Mouse (Mus musculus): Measurements from ENCODE around the gene Slc25a22.

Slc25a22 gene

GRCm38 (mm10) chr7:141435129-141435855 is 2.4 kb downstream of the Slc25a22 start:
- no peak for DNase-seq (ENCODE audit: low read depth)

GRCm38 (mm10) chr7:141434464-141434863 is 3.2 kb downstream of the Slc25a22 start:
- DNase-seq (ENCODE audit: low read depth) = no peak

- no peak for DNase-seq (ENCODE audit: low read depth)
Observed at GRCm38 (mm10) chr7:141433517-141434400, 3.9 kb downstream of the Slc25a22 start.

GRCm38 (mm10) chr7:141432741-141433516 is 4.8 kb downstream of the Slc25a22 start:
- DNase-seq (ENCODE audit: low read depth) = no peak

GRCm38 (mm10) chr7:141432186-141432611 is 5.5 kb downstream of the Slc25a22 start:
- DNase-seq (ENCODE audit: low read depth) = no peak

GRCm38 (mm10) chr7:141431434-141432185 is 6.1 kb downstream of the Slc25a22 start:
- no peak for DNase-seq (ENCODE audit: low read depth)

DNA sequence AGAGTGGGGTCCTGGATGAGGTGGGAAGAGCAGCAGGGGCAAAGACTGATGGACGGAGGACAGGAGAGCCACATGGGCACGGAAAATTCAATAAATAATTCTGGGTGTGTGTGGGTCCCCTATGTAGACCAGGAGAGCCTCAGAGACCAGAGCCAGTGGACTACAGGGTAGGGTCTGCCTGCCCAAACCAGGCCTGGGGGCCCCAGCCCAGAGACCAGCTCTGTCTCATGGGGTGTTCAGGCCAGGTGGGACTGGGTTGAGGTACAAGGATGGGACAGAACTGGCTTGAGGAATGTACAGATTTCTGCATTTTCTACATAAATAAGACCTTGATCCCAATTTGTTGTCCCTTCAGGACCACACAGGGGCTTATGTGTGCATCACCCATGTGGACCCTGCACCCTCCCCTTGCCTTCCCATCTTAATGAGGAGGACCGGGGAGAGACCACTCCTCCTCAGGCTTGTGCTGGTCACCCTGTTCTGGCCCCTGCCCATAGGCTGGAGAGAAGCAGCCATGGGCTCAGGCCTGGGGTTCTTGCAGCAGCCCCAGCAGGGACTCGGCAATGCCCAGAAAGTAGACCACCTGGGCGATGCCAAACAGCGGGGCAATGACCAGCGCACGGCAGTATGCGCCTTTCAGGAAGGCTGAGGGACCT is 7.0 kb downstream of the Slc25a22 start:
- DNase-seq (ENCODE audit: low read depth) = no peak

- DNase-seq (ENCODE audit: low read depth) = no peak
Observed at GRCm38 (mm10) chr7:141429840-141430584, 7.7 kb downstream of the Slc25a22 start.

DNA sequence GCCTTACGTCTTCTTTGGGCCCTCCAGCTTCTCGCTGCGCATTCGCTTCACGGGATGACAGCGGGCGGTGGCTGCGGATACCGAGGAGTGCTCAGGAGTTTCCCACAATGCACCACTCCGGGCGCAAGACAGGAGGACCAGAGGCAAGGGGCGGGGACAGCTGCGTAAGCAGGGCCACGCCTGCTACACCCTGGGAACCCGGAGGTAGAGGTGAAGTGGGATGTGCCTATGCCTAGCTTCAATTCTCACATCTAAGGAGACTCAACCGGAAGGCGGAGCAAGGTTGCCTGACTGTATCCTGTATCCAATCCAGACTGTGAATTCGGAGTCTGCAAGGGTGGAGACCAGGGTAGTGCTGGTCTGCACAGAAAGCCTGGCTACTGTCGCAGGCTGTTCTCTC is 8.4 kb downstream of the Slc25a22 start, which contains the start of gene Cend1:
Gene Cend1, minus strand, starts transcription at position 182 of the 400 bp plus-strand sequence.
- no peak for DNase-seq (ENCODE audit: low read depth)

- DNase-seq (ENCODE audit: low read depth) = no peak
Observed at GRCm38 (mm10) chr7:141428701-141429100, 9.0 kb downstream of the Slc25a22 start.

DNA sequence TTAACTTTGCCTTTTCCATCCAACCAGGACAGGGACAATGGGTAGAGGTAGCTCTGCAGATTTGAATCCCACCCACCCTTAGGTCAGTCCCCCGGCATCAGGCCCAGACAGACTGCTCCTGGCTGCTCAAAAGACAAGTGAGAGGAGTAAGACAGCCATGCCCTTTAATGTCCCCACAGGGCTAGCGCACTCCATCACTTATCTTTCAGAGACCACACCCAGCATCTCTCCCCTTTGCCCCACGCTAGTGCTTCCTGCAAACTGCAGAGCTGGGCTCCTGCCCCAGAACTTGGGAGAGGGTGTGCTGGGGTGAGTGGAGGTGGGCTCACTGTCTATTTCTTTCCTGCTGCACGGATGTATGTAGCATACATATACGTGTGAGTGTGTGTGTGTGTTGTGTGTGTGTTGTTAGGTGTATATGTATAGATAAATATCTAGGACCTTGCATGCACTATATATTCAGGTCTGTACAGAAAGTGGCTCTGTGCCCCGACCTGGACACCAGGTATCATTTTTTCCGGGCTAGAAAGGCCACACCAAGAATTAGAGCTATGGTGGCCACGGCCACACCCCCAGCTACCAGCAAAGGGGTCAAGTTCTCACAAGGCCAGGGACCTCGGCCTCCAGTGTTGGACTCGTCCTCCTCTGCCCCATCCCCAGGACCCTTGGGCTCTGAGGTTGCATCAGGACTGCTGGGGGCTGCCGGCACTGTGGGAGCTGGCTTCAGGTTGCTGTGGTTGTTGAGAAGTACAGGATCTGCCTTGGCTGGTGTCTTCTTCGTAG is 10.6 kb downstream of the Slc25a22 start:
- no peak for DNase-seq (ENCODE audit: low read depth)

DNA sequence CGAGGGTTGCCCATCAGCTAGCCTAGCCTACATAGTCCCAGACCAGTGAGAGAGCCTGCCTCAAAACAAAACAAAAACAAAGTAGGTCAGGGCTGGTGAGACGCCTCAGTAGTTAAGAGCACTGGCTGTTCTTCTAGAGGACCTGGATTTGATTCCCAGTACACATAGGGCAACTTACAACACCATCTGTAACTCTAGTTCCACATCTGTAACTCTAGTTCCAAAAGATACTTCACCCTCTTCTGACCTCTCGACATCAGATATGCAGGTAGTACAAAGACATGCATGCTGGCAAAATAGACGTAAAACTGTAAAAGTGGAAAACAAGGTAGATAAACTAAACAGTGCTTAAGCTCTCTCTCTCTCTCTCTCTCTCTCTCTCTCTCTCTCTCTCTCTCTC is 13.9 kb downstream of the Slc25a22 start:
- DNase-seq (ENCODE audit: low read depth) = no peak

- DNase-seq (ENCODE audit: low read depth) = no peak
Observed at GRCm38 (mm10) chr7:141420030-141420702, 17.5 kb downstream of the Slc25a22 start.

DNA sequence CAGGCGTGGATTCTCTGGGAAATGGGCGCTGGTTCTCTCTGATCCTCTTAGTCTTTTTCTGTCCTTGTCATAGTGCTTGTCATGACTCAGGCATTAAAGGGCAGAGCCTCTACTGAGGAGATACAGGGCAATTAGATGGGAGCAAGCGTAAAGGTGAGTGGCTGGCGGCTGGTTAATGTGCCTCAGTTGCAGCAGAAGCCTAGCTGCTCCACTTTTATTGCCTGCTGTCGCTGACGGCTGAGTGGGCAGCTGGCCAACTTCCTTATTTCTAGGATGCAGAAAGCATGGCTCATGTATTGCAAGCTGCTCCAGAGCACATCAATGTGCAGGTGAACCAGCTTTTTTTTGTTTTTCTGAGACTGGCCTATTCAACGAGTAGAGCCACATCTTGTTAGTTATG is 18.7 kb downstream of the Slc25a22 start:
- DNase-seq (ENCODE audit: low read depth) = no peak

DNA sequence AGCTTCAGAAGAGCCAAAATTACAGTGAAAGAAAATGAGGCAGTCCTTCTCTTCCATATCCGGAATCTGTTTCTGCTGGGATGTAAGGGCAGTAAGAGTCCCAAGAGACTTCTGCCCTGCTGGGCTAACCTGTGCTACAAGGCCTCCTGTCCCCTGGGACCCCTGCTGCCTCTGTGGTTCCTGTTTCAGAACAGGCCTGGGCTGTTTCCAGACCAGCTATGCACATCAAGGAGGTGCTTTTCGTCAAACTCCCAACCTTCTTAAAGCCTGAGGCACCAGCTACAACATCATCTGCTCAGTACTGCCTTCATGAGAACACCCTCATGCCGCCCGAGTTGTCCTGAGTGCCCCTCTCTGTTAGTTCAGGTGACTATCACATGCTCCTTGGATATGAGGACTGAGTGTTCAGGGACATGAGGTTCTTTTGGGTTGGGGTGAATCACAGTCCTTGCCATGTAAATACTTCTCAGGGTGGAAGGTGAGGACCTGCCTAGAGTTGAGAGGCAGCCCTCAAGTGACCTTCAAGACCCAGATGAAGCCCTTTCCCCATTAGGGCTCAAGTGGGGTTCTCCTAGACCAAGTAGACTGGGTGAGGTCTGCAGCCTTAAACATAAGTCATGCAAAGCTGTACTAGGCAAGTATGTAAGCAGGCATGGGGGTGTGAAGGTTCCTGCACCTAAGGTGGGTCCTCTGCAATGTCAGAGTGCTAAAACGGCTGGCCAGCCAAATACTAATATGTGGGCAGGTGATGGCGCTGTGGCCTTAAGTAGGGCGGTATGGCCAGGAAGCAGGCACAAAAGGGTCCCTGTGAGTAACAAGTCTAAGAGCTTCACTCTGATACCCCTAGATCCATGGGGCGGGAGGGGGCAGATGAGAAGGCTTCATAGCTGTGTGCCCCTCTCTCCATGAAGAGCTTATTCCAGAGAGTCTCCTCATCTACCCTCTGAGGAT is 19.7 kb downstream of the Slc25a22 start:
- no peak for DNase-seq (ENCODE audit: low read depth)

DNA sequence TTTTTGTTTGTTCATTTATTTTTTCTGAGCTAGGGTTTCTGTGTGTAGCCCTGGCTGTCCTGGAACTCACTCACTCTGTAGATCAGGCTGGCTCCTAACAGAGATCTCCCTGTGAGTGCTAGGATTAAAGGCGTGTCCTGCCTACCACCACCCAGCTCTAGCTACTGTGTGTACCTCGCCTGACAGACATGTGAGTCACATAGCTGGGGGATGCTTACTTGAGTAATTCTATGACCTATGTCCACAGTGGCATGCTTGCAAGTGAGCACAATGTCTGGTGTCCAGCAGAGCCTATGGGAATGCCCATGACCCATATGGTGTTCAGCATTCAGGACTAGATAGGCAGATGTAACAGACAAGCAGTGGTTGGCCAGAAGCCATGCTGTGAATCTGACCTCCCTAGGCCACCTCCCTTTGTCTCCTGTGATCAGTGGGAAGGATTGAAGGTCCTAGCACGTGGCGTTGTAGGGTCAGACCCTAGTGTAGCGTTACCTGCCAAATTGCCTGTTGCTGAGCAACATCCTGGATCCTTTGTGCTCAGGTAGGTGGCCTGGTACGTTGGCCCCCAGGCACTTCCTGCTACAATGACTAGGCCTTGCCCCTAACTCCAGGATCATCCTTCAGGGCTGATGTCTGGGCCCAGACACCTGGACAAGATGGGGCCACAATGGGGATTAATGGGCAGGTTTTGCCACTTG is 21.4 kb downstream of the Slc25a22 start:
- DNase-seq (ENCODE audit: low read depth) = no peak

Data from fibroblast of lung, adult 2 months (primary cell).